Mouse (Mus musculus) bone marrow macrophage, adult 2 months (primary cell): ENCODE measurements around the gene Igfbp2.

Source experiments
- CTCF ChIP-seq: IDR thresholded peaks from 2 replicates; pipeline ENCODE4 v1.5.1; 2012; ENCODE audit warnings: low read depth, mild to moderate bottlenecking, low read length, moderate library complexity
- POLR2A ChIP-seq: IDR thresholded peaks from 2 replicates; pipeline ENCODE4 v1.6.1; 2012; ENCODE audit warnings: mild to moderate bottlenecking, low read depth, low read length, borderline replicate concordance

DNA sequence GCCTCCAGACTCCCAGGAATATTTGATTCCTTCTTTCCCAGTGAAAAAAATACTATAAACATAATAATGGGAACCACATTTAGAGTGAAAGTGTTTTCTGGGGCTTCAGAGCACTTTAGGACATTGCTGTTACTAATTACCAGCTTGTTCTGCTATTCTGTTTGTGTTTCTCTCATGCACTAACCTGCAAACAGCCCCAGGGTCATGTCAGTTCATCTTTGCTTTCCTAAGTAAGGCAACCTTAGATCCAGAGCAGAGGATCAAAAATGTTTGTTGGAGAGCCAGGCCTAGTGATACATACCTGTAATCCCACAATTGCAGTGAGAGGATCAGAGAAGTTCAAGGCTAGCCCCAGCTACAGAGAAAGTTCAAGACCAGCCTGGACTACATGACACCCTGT lies 32.6 kb upstream of the Igfbp2 start:
- TF ChIP-seq CTCF (no peak), POLR2A (no peak)
